Mouse (Mus musculus): ENCODE measurements around the gene Plxdc1. TPM values are rescaled to one million over a fixed set of nuclear protein-coding genes. Genes with fewer than 3 reads are reported as not detected.

Plxdc1 gene
- polyA plus RNA-seq, 1 experiment = 11.9 TPM

GRCm38 (mm10) chr11:97999748-98000147, 13.5 kb upstream of the Plxdc1 start:
- WGBS = 26% methylated on average over 5 of the region's 5 CpGs
- no peak for TF ChIP-seq CTCF (IDR thresholded peaks at IDR 0.05; ENCODE audit: control insufficient read depth, insufficient read depth, low read length)
- TF ChIP-seq POLR2A (IDR thresholded peaks at IDR 0.05; ENCODE audit: borderline replicate concordance, control insufficient read depth, low read depth, low read length) = no peak
- H3K4me3 ChIP-seq (replicated peaks; ENCODE audit: control insufficient read depth, low read depth, low read length) = no peak overlapping the region
- H3K27ac ChIP-seq (ENCODE audit: control insufficient read depth, insufficient read depth, low read depth, low read length, poor library complexity) = peak overlapping the region; percentile 91
- peaks cover 7% of the 10 kb centered on the region for H3K4me1 ChIP-seq (ENCODE audit: control insufficient read depth, insufficient read depth, low read length)

DNA sequence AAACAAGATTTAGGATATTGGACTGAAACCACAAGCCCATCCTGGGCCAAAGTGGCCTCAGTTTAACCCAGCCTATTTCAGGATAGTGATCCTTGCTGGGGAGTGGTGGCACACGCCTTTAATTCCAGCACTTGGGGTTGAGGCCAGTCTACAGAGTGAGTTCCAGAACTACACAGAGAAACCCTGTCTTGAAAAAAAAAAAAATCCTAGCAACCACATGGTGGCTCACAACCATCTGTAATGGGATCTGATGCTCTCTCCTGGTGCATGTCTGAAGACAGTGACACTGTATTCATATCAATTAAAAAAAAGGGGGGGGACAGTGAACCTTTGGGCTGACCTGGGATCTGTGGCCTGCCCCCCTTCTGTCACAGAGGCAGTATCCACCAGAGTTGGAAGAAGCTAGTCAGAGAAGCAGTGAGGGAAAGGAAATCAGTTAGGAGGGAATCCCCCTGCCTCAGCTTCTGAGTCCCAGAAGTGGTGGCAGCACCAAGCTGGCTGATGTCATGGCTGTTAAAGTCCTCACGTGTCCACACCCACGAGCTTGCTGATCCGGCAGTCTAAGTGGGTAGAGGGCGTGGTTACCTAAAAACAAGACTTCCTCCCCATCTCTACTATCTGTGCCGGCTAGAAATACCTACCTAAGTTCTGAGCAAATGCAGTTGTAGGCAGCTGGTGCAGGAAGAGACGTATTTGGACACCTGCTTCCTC, 12.8 kb upstream of the Plxdc1 start:
- H3K4me1 ChIP-seq (ENCODE audit: control insufficient read depth, insufficient read depth, low read length) = peaks cover 9% of the 10 kb centered on the region
- 15% methylated on average over 7 of the region's 7 CpGs for WGBS
- H3K27ac ChIP-seq (ENCODE audit: control insufficient read depth, insufficient read depth, low read depth, low read length, poor library complexity) = peak overlapping the region; percentile 91

GRCm38 (mm10) chr11:97998074-97998793, 12.0 kb upstream of the Plxdc1 start:
- Histone ChIP-seq H3K27ac (ENCODE audit: control insufficient read depth, insufficient read depth, low read depth, low read length, poor library complexity) (peak overlapping the region; percentile 91), H3K4me1 (ENCODE audit: control insufficient read depth, insufficient read depth, low read length) (peaks cover 9% of the 10 kb centered on the region), H3K4me3 (replicated peaks; ENCODE audit: control insufficient read depth, low read depth, low read length) (no peak overlapping the region)
- WGBS = 63% methylated on average over 11 of the region's 11 CpGs
- TF ChIP-seq CTCF (IDR thresholded peaks at IDR 0.05; ENCODE audit: control insufficient read depth, insufficient read depth, low read length) = no peak
- TF ChIP-seq POLR2A (IDR thresholded peaks at IDR 0.05; ENCODE audit: borderline replicate concordance, control insufficient read depth, low read depth, low read length) = no peak

More for the DNA sequence above, 12.8 kb upstream of the Plxdc1 start:
- TF ChIP-seq CTCF (IDR thresholded peaks at IDR 0.05; ENCODE audit: control insufficient read depth, insufficient read depth, low read length) = no peak
- no peak for TF ChIP-seq POLR2A (IDR thresholded peaks at IDR 0.05; ENCODE audit: borderline replicate concordance, control insufficient read depth, low read depth, low read length)
- H3K4me3 ChIP-seq (replicated peaks; ENCODE audit: control insufficient read depth, low read depth, low read length) = no peak overlapping the region

DNA sequence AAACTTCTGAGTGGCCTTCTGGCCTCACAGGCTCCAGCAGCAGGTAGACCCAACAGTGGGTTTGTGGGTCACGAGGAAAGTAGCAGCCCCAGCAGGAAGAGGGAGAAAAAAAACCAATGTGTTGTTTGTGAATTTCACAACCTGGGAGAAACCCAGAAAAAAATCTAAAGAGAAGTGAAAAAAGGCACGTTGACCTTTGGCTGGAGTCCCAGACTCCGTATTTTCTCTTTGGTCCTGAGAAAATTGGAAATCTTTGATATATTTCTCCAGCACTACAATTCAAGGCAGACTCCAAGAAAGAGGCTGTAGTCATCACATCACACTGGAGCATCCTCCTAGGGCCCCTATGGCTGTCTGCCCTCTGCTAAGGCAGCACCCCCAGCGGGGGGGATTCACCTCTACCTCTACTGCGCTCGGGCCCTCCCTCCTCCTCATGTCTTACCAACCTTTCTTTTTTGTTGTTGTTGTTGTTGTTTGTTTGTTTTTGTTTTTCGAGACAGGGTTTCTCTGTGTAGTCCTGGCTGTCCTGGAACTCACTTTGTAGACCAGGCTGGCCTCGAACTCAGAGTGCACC, 11.2 kb upstream of the Plxdc1 start:
- peaks cover 9% of the 10 kb centered on the region for H3K4me1 ChIP-seq (ENCODE audit: control insufficient read depth, insufficient read depth, low read length)
- peak overlapping the region; percentile 91 for H3K27ac ChIP-seq (ENCODE audit: control insufficient read depth, insufficient read depth, low read depth, low read length, poor library complexity)
- H3K4me3 ChIP-seq (replicated peaks; ENCODE audit: control insufficient read depth, low read depth, low read length) = no peak overlapping the region
- WGBS = 62% methylated on average over 8 of the region's 8 CpGs
- TF ChIP-seq CTCF (IDR thresholded peaks at IDR 0.05; ENCODE audit: control insufficient read depth, insufficient read depth, low read length) (no peak), POLR2A (IDR thresholded peaks at IDR 0.05; ENCODE audit: borderline replicate concordance, control insufficient read depth, low read depth, low read length) (no peak)

GRCm38 (mm10) chr11:97996691-97997090, 10.4 kb upstream of the Plxdc1 start:
- peaks cover 9% of the 10 kb centered on the region for H3K4me1 ChIP-seq (ENCODE audit: control insufficient read depth, insufficient read depth, low read length)
- no peak overlapping the region for H3K4me3 ChIP-seq (replicated peaks; ENCODE audit: control insufficient read depth, low read depth, low read length)
- 51% methylated on average over 1 of the region's 1 CpGs for WGBS
- H3K27ac ChIP-seq (ENCODE audit: control insufficient read depth, insufficient read depth, low read depth, low read length, poor library complexity) = no peak overlapping the region; the same call in 1 of the 2 replicates
- no peak for TF ChIP-seq CTCF (IDR thresholded peaks at IDR 0.05; ENCODE audit: control insufficient read depth, insufficient read depth, low read length)
- TF ChIP-seq POLR2A (IDR thresholded peaks at IDR 0.05; ENCODE audit: borderline replicate concordance, control insufficient read depth, low read depth, low read length) = no peak

DNA sequence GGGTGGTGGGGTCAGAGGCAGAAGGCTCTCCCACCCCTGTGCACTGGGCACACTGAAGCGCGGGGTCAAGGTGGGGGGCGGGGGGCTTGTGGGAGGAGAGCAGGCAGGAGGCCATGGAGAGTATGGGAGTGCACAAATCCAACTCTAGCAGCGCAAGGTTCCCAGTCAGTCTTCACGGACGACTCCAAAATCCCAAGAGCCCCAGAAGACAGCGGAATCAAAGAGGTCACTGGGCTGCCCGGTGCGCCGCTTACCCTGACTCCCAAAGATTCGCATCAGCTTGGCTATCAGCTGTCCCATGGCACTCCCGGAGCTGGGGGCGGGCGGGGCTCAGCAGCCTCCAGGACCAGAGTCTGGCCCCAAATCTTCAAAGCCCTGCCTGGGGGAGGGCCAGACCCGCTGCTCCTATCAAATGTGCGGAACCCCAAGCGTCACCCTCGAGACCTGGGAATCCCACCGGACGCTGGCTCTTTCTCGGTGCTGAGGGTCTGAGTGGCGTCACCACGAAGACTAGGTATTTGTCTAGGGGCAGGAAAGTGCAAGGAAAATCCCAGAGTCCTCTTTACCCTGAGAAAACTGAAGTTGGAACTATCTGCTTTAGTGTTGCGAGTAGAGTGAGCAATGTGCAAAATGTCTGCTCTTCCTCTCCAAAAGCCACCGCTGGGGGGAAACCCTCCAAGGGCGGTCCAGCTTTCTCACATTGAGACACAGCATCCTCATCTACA, 9.5 kb upstream of the Plxdc1 start, which contains the start of gene Arl5c:
Gene Arl5c, minus strand, starts transcription at position 618 of the 725 bp plus-strand sequence.
- TF ChIP-seq POLR2A (IDR thresholded peaks at IDR 0.05; ENCODE audit: borderline replicate concordance, control insufficient read depth, low read depth, low read length) = peak; percentile 35; the same call in 1 of the 2 replicates
- TF ChIP-seq CTCF (IDR thresholded peaks at IDR 0.05; ENCODE audit: control insufficient read depth, insufficient read depth, low read length) = 0 out of 2 replicates have a peak, but pooled peaks have one; percentile 9
- H3K4me3 ChIP-seq (replicated peaks; ENCODE audit: control insufficient read depth, low read depth, low read length) = peak within 1 kb of the TSS; percentile 75
- 1% methylated on average over 26 of the region's 26 CpGs for WGBS
- H3K4me1 ChIP-seq (ENCODE audit: control insufficient read depth, insufficient read depth, low read length) = peaks cover 9% of the 10 kb centered on the region
- H3K27ac ChIP-seq (ENCODE audit: control insufficient read depth, insufficient read depth, low read depth, low read length, poor library complexity) = peak within 1 kb of the TSS; percentile 70

DNA sequence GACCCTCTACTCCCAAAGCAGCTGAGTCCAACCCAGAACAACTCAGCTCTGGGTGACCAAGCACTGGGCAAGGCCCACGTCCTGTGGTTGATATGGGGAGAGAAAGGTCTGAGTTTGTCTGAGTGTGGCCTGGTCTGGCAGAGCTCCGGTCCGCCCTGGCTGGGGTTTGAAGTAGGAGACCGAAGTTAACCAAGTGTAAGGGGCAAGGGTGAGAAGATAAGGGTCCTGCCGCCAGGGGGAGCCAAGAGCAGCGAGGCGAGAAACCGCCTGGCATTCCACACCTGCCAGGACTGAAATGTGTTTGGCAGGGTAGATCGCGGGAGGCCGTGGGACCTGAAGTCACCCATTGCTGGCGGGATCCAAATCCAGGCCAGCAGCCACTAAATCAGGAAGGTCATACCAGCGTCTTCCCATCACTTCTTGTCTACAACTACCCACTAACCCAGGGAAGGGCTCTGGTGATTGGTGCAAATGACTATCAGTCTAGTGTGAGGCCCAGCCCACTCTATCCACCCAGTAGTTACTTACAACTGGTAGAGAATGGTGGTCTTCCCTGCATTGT, 8.4 kb upstream of the Plxdc1 start:
- Histone ChIP-seq H3K27ac (ENCODE audit: control insufficient read depth, insufficient read depth, low read depth, low read length, poor library complexity) (peak overlapping the region; percentile 70), H3K4me3 (replicated peaks; ENCODE audit: control insufficient read depth, low read depth, low read length) (peak overlapping the region; percentile 75), H3K4me1 (ENCODE audit: control insufficient read depth, insufficient read depth, low read length) (peaks cover 6% of the 10 kb centered on the region)
- 1% methylated on average over 13 of the region's 13 CpGs for WGBS
- TF ChIP-seq CTCF (IDR thresholded peaks at IDR 0.05; ENCODE audit: control insufficient read depth, insufficient read depth, low read length) (peak; percentile 87), POLR2A (IDR thresholded peaks at IDR 0.05; ENCODE audit: borderline replicate concordance, control insufficient read depth, low read depth, low read length) (peak; percentile 50; the same call in 1 of the 2 replicates)
